Mouse (Mus musculus) limb, embryonic 10.5 days (tissue): ENCODE measurements around the gene Fbxw2. TPM values are rescaled to one million over a fixed set of nuclear protein-coding genes. Genes with fewer than 3 reads are reported as not detected.

Experiments
- DNase-seq: peaks from one replicate; pipeline ENCODE4 v3.0.0-alpha.2; 2017; ENCODE audit warnings: low spot score
- H3K27ac ChIP-seq: fragments of 300-500 bp; sonication (generic); 2 replicates; pipeline ENCODE4 v1.5.1; 2016; ENCODE audit warnings: mild to moderate bottlenecking
- H3K27me3 ChIP-seq: fragments of 300-500 bp; sonication (generic); 2 replicates; pipeline ENCODE4 v1.6.1; 2016; ENCODE audit warnings: low read depth, mild to moderate bottlenecking; ENCODE audit not compliant: poor library complexity, severe bottlenecking
- H3K36me3 ChIP-seq: fragments of 300-500 bp; sonication (generic); 2 replicates; pipeline ENCODE4 v1.6.1; 2016; ENCODE audit warnings: mild to moderate bottlenecking, moderate library complexity
- H3K4me1 ChIP-seq: fragments of 300-500 bp; sonication (generic); 2 replicates; pipeline ENCODE4 v1.6.1; 2016
- H3K4me3 ChIP-seq: fragments of 300-500 bp; sonication (generic); 2 replicates; pipeline ENCODE4 v1.5.1; 2016; ENCODE audit warnings: mild to moderate bottlenecking, moderate library complexity
- H3K9me3 ChIP-seq: fragments of 300-500 bp; sonication (generic); replicated peaks from 2 replicates; pipeline ENCODE4 v1.6.1; 2016; ENCODE audit warnings: mild to moderate bottlenecking
- WGBS: fragments of 180-500 bp; shearing (Covaris S2); methylation state at CpG from one replicate; pipeline ENCODE4 v1.1.7; 2016; 5-methylcytosine and 5-hydroxymethylcytosine counted together
- polyA plus RNA-seq: library from polyadenylated mRNA; unstranded; fragments of >200 nt; fragmentation: Nextera tagmentation; extraction: Ambion mirVana; gene quantifications from 2 replicates; pipeline ENCODE4 v1.2.1, GENCODE M21; 2016

Gene Fbxw2
- polyA plus RNA-seq, 1 experiment from 2014 or later, result 81.2 TPM

- no peaks in the 10 kb centered on the region for H3K4me1 ChIP-seq
- no peaks in the 10 kb centered on the region for H3K27me3 ChIP-seq
- 91% methylated on average over 14 of the region's 14 CpGs for WGBS
- H3K4me3 ChIP-seq, result no peak overlapping the region
- H3K9me3 ChIP-seq, result no peaks in the 10 kb centered on the region
- H3K36me3 ChIP-seq, result peaks cover 88% of the 10 kb centered on the region
- no peak for DNase-seq
- H3K27ac ChIP-seq, result no peak overlapping the region
These were observed 42.8 kb downstream of the Fbxw2 start for GRCm38 (mm10) chr2:34783064-34784020.

- Histone ChIP-seq H3K9me3 (no peaks in the 10 kb centered on the region), H3K4me1 (peaks cover 31% of the 10 kb centered on the region), H3K4me3 (no peak overlapping the region), H3K36me3 (peaks cover 95% of the 10 kb centered on the region), H3K27me3 (no peaks in the 10 kb centered on the region), H3K27ac (no peak overlapping the region)
- WGBS, result 62% methylated on average over 1 of the region's 1 CpGs
- no peak for DNase-seq
These were observed 48.8 kb downstream of the Fbxw2 start for GRCm38 (mm10) chr2:34777237-34777868.

- no peak for DNase-seq
- no peaks in the 10 kb centered on the region for H3K27me3 ChIP-seq
- no peaks in the 10 kb centered on the region for H3K9me3 ChIP-seq
- H3K27ac ChIP-seq, result no peak overlapping the region
- peaks cover 38% of the 10 kb centered on the region for H3K4me1 ChIP-seq
- peaks cover 74% of the 10 kb centered on the region for H3K36me3 ChIP-seq
- peak overlapping the region; percentile 96 for H3K4me3 ChIP-seq
- WGBS, result 93% methylated on average over 6 of the region's 6 CpGs
These were observed 51.6 kb downstream of the Fbxw2 start for GRCm38 (mm10) chr2:34774493-34774892.

- H3K36me3 ChIP-seq, result peaks cover 72% of the 10 kb centered on the region
- DNase-seq, result no peak
- H3K9me3 ChIP-seq, result no peaks in the 10 kb centered on the region
- H3K4me3 ChIP-seq, result peak overlapping the region; percentile 96
- H3K4me1 ChIP-seq, result peaks cover 38% of the 10 kb centered on the region
- WGBS, result 90% methylated on average over 4 of the region's 4 CpGs
- H3K27ac ChIP-seq, result no peak overlapping the region
- no peaks in the 10 kb centered on the region for H3K27me3 ChIP-seq
These were observed 52.4 kb downstream of the Fbxw2 start for GRCm38 (mm10) chr2:34773673-34774072.

GRCm38 (mm10) chr2:34772252-34773235, 53.6 kb downstream of the Fbxw2 start:
- H3K27me3 ChIP-seq, result no peaks in the 10 kb centered on the region
- no peak for DNase-seq
- peak overlapping the region; percentile 95 for H3K27ac ChIP-seq
- peaks cover 38% of the 10 kb centered on the region for H3K4me1 ChIP-seq
- peak overlapping the region; percentile 96 for H3K4me3 ChIP-seq
- H3K9me3 ChIP-seq, result no peaks in the 10 kb centered on the region
- WGBS, result 4% methylated on average over 50 of the region's 50 CpGs
- H3K36me3 ChIP-seq, result peaks cover 61% of the 10 kb centered on the region

GRCm38 (mm10) chr2:34771368-34772226, 54.5 kb downstream of the Fbxw2 start, which contains the start of gene Hspa5:
Gene Hspa5, plus strand, starts transcription at chr2:34771970.
- Histone ChIP-seq H3K4me1 (peaks cover 38% of the 10 kb centered on the region), H3K9me3 (no peaks in the 10 kb centered on the region), H3K27ac (peak within 1 kb of the TSS; percentile 95), H3K36me3 (peaks cover 51% of the 10 kb centered on the region), H3K27me3 (no peaks in the 10 kb centered on the region), H3K4me3 (peak within 1 kb of the TSS; percentile 96)
- peak; percentile 99 for DNase-seq
- WGBS, result under 1% methylated on average over 60 of the region's 60 CpGs

GRCm38 (mm10) chr2:34770951-34771350, 55.2 kb downstream of the Fbxw2 start:
- 8% methylated on average over 6 of the region's 6 CpGs for WGBS
- peaks cover 35% of the 10 kb centered on the region for H3K4me1 ChIP-seq
- H3K4me3 ChIP-seq, result peak overlapping the region; percentile 96
- no peak for DNase-seq
- H3K27ac ChIP-seq, result peak overlapping the region; percentile 95
- H3K36me3 ChIP-seq, result peaks cover 45% of the 10 kb centered on the region
- H3K27me3 ChIP-seq, result no peaks in the 10 kb centered on the region
- no peaks in the 10 kb centered on the region for H3K9me3 ChIP-seq

- H3K4me3 ChIP-seq, result peak overlapping the region; percentile 96
- over 99% methylated on average over 2 of the region's 2 CpGs for WGBS
- no peaks in the 10 kb centered on the region for H3K27me3 ChIP-seq
- peaks cover 36% of the 10 kb centered on the region for H3K36me3 ChIP-seq
- peaks cover 28% of the 10 kb centered on the region for H3K4me1 ChIP-seq
- no peak for DNase-seq
- no peak overlapping the region for H3K27ac ChIP-seq
- no peaks in the 10 kb centered on the region for H3K9me3 ChIP-seq
These were observed 56.1 kb downstream of the Fbxw2 start for GRCm38 (mm10) chr2:34770049-34770448.

- no peak overlapping the region for H3K4me3 ChIP-seq
- WGBS, result 89% methylated on average over 11 of the region's 12 CpGs
- H3K9me3 ChIP-seq, result no peaks in the 10 kb centered on the region
- peaks cover 6% of the 10 kb centered on the region; the same call in 1 of the 2 replicates for H3K36me3 ChIP-seq
- H3K4me1 ChIP-seq, result no peaks in the 10 kb centered on the region
- H3K27ac ChIP-seq, result no peak overlapping the region
- H3K27me3 ChIP-seq, result no peaks in the 10 kb centered on the region
- no peak for DNase-seq
These were observed 61.3 kb downstream of the Fbxw2 start for GRCm38 (mm10) chr2:34764801-34765200.

GRCm38 (mm10) chr2:34762872-34763271, 63.2 kb downstream of the Fbxw2 start:
- Histone ChIP-seq H3K4me1 (no peaks in the 10 kb centered on the region), H3K27ac (no peak overlapping the region), H3K27me3 (no peaks in the 10 kb centered on the region), H3K36me3 (no peaks in the 10 kb centered on the region; the same call in 1 of the 2 replicates), H3K9me3 (no peaks in the 10 kb centered on the region), H3K4me3 (no peak overlapping the region)
- 85% methylated on average over 2 of the region's 2 CpGs for WGBS
- DNase-seq, result no peak

- WGBS, result 92% methylated on average over 2 of the region's 2 CpGs
- no peak overlapping the region for H3K4me3 ChIP-seq
- no peaks in the 10 kb centered on the region for H3K27me3 ChIP-seq
- no peak overlapping the region for H3K27ac ChIP-seq
- H3K9me3 ChIP-seq, result no peaks in the 10 kb centered on the region
- H3K4me1 ChIP-seq, result no peaks in the 10 kb centered on the region
- DNase-seq, result no peak
- H3K36me3 ChIP-seq, result no peaks in the 10 kb centered on the region
These were observed 63.9 kb downstream of the Fbxw2 start for GRCm38 (mm10) chr2:34762174-34762573.
